Mouse (Mus musculus): Measurements from ENCODE around the gene Tet2.

DNA sequence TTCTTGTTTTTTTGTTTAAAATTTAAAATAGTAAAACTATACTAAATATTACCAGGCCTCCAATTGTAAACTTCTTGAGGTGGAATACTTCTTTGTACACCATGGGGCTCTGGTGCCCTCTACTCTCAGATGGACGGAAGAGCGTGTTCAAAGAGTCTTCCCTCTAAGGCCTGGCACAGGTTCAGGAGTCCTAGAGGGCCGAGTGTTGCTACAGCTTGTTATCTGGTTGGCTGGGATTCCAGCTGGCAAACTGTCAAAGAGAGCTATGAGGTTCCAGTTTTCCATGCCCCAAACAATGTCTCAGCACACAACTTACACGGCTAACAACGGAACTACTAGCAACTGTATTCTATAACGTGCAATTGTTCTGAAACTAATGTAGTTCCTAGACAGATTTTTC lies 28.8 kb downstream of the Tet2 start:
- TF ChIP-seq POLR2A (IDR thresholded peaks at IDR 0.05; ENCODE audit: insufficient read depth, low read depth, low read length), result no peak
- TF ChIP-seq CTCF (IDR thresholded peaks at IDR 0.05; ENCODE audit: insufficient read depth, low read depth, low read length), result no peak
